Mouse (Mus musculus): Measurements from ENCODE around the gene Rbm19.
A peak's percentile ranks its signal among the peaks of the same experiment; 100 is the strongest.

Rbm19 gene

GRCm38 (mm10) chr5:120135337-120135736 lies 19.1 kb downstream of the Rbm19 start:
- DNase-seq, result no peak

GRCm38 (mm10) chr5:120135823-120136222 lies 19.6 kb downstream of the Rbm19 start:
- no peak for DNase-seq

GRCm38 (mm10) chr5:120136236-120136675 lies 20.0 kb downstream of the Rbm19 start:
- no peak for DNase-seq

GRCm38 (mm10) chr5:120137038-120137437 lies 20.8 kb downstream of the Rbm19 start:
- no peak for DNase-seq

- DNase-seq, result no peak
Measured at GRCm38 (mm10) chr5:120137846-120138245, 21.6 kb downstream of the Rbm19 start.

GRCm38 (mm10) chr5:120138406-120138805 lies 22.1 kb downstream of the Rbm19 start:
- DNase-seq, result no peak

GRCm38 (mm10) chr5:120139224-120139623 lies 23.0 kb downstream of the Rbm19 start:
- peak; percentile 49 to 75 for DNase-seq

- peak; percentile 32 to 33 for DNase-seq
Measured at GRCm38 (mm10) chr5:120143941-120144340, 27.7 kb downstream of the Rbm19 start.

GRCm38 (mm10) chr5:120145371-120146050 lies 29.2 kb downstream of the Rbm19 start:
- no peak for DNase-seq

- DNase-seq, result no peak
Measured at GRCm38 (mm10) chr5:120146051-120146385, 29.8 kb downstream of the Rbm19 start.

- no peak for DNase-seq
Measured at GRCm38 (mm10) chr5:120146909-120147308, 30.6 kb downstream of the Rbm19 start.

- DNase-seq, result no peak
Measured at GRCm38 (mm10) chr5:120148246-120148645, 32.0 kb downstream of the Rbm19 start.

GRCm38 (mm10) chr5:120151145-120151544 lies 34.9 kb downstream of the Rbm19 start:
- no peak for DNase-seq

GRCm38 (mm10) chr5:120153140-120153539 lies 36.9 kb downstream of the Rbm19 start:
- no peak for DNase-seq

- DNase-seq, result no peak
Measured at GRCm38 (mm10) chr5:120155672-120156071, 39.4 kb downstream of the Rbm19 start.

- DNase-seq, result no peak
Measured at GRCm38 (mm10) chr5:120156166-120156909, 40.1 kb downstream of the Rbm19 start.

GRCm38 (mm10) chr5:120157115-120157514 lies 40.9 kb downstream of the Rbm19 start:
- DNase-seq, result no peak

- DNase-seq, result no peak
Measured at GRCm38 (mm10) chr5:120158476-120158875, 42.2 kb downstream of the Rbm19 start.

- DNase-seq, result no peak
Measured at GRCm38 (mm10) chr5:120160923-120161658, 44.8 kb downstream of the Rbm19 start.

GRCm38 (mm10) chr5:120162689-120163088 lies 46.4 kb downstream of the Rbm19 start:
- no peak for DNase-seq

- no peak for DNase-seq
Measured at GRCm38 (mm10) chr5:120163428-120163827, 47.2 kb downstream of the Rbm19 start.

- no peak for DNase-seq
Measured at GRCm38 (mm10) chr5:120164450-120164849, 48.2 kb downstream of the Rbm19 start.

GRCm38 (mm10) chr5:120165061-120165942 lies 49.0 kb downstream of the Rbm19 start:
- DNase-seq, result no peak

All from thymus, postnatal 36 days (tissue).